Mouse (Mus musculus): ENCODE results near the gene Gng13. TPM values are rescaled to one million over a fixed set of nuclear protein-coding genes. Genes with fewer than 3 reads are reported as not detected.
A peak's percentile ranks its signal among the peaks of the same experiment; 100 is the strongest.

The Gng13 gene
- 0.54 and 0.77 TPM in 2 replicates for polyA plus RNA-seq (2016; fragmentation: Nextera tagmentation; extraction: Ambion mirVana)

DNA sequence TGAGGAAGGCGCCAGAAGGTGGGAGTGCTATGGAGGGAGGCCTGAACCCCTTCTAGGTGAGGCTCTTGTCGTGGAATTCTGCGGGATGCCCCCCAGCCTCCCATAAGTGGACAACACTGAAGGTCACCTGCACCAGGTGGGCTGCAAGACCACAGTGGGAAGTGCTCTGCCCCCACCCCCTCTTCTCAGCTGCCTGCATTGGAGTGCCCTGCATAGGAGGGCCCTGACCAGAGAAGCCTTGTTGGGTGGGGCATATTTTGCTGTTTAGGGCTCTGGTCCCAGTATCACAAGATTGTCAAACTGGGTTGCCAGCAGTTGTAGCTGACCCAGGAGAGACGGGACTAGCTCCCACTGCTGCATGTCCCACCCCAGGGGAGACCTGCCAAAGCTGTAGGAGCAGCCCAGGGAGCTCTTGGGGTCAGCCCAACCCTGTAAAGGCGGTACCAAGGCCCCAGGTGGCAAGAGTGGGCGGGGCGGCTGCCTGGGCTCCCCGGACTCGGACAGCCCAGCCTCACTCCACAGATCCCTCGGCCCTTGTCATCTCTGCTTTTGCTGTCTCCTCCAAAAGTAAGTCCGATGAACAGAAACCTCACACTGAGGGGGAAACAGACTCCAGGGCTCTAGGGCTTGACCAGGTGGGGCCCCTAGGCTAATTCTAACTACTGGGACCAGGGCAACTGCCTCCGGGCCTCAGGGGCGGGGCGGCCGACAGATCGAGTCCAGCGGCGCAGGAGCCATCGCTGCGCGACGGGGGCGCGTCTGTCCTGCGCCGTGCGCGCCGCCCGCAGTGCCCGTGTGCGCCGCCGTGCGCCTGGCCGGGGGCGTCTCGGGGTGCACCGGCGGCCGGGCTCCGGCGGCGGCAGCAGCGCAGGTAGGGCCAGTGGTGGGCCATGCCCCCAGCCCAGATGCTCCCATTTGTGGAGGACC is at the start of gene Gng13:
Gene Gng13 (plus strand): TSS at position 461 of the 927 bp plus-strand sequence.
- peak within 1 kb of the TSS; percentile 65 for H3K4me2 ChIP-seq (replicated peaks)
- no peak for ATAC-seq (ENCODE audit: low FRiP score)
- H3K36me3 ChIP-seq: peaks cover 27% of the 10 kb centered on the region
- peak within 1 kb of the TSS; percentile 64 for H3K9ac ChIP-seq
- peaks cover 44% of the 10 kb centered on the region for H3K27me3 ChIP-seq
- H3K9me3 ChIP-seq (replicated peaks): no peaks in the 10 kb centered on the region
- H3K4me3 ChIP-seq: peak within 1 kb of the TSS; percentile 39
- peaks cover 16% of the 10 kb centered on the region for H3K4me1 ChIP-seq
- H3K27ac ChIP-seq: no peak within 1 kb of the TSS
- WGBS: 2% methylated on average over 43 of the region's 45 CpGs

DNA sequence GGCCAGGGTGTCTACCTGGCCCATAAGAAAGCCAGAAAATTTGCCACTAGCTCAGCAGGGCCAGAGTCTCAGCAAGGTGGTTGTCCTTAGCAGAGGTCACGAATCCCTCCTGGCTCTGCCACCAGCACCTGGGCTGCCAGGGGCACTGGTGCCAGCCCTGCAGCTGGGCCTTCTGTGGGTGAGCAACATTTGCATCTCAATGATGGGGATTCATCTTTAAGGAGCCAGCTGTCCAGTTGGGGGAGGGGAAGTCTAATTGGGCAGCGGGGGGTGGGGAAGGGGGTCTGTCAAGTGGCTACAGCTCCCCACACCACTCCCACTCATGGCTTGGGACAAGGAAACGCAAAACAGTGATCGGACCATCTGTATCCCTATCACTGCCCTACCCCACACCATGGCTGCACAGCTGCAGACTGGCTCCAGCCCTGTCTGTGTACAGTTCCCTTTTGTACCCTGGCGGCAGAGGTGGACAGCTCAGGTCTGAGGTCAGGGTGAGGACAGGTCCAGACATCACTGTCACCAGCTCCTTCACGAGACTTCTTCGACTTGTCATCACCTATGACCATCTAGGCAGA is 48.4 kb upstream of the Gng13 start:
- Histone ChIP-seq H3K9ac (no peak overlapping the region), H3K4me3 (no peak overlapping the region), H3K4me1 (peaks cover 33% of the 10 kb centered on the region), H3K9me3 (replicated peaks) (no peaks in the 10 kb centered on the region), H3K27ac (0 out of 2 replicates have a peak overlapping the region, but pooled peaks have one; percentile 30), H3K36me3 (no peaks in the 10 kb centered on the region), H3K27me3 (no peaks in the 10 kb centered on the region), H3K4me2 (replicated peaks) (no peak overlapping the region)
- WGBS: 49% methylated on average over 7 of the region's 7 CpGs
- peak; percentile 20; the same call in 1 of the 2 replicates for ATAC-seq (ENCODE audit: low FRiP score)

DNA sequence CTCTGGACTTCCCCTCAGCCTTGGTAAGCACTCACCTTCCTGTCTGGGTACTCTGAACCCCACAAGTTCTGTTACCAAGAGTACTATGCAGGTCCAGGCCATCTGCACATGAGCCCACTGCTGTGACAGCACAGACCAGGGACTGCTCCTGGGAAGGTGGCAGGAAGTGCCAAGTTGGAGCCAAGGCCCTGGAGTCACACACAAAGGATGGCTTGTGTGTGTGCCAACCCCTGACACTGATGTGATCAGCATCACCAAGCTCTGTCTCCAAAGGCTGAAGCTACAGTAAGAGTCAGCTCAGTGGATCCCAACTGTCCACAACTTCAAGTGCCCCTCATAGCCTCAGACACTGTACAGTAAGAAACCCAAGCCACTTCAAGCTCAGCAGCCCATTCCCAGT is 44.0 kb upstream of the Gng13 start:
- Histone ChIP-seq H3K4me1 (peaks cover 16% of the 10 kb centered on the region), H3K4me2 (replicated peaks) (no peak overlapping the region), H3K27me3 (no peaks in the 10 kb centered on the region), H3K9me3 (replicated peaks) (no peaks in the 10 kb centered on the region), H3K36me3 (no peaks in the 10 kb centered on the region), H3K4me3 (no peak overlapping the region), H3K9ac (no peak overlapping the region), H3K27ac (no peak overlapping the region)
- no peak for ATAC-seq (ENCODE audit: low FRiP score)

DNA sequence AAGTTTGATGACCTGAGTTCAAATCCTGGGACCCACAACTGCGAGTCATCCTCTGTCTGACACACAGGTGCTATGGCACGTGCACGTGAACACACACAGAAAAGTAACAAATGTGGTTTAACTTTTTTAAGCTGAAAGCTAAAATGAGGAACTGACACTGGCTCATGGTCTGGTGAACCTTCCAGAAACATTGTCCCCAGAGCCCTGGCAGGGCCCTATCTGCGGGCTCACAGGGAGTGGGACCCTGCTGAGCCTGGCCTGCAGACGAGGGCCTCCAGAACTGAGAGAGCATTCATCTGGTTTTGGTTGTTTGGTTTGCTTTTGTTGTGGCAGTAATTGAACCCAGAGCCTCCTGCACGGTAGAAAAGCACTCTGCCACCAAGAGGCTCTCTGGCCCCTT is 39.0 kb upstream of the Gng13 start:
- H3K27me3 ChIP-seq: peaks cover 3% of the 10 kb centered on the region; the same call in 1 of the 2 replicates

DNA sequence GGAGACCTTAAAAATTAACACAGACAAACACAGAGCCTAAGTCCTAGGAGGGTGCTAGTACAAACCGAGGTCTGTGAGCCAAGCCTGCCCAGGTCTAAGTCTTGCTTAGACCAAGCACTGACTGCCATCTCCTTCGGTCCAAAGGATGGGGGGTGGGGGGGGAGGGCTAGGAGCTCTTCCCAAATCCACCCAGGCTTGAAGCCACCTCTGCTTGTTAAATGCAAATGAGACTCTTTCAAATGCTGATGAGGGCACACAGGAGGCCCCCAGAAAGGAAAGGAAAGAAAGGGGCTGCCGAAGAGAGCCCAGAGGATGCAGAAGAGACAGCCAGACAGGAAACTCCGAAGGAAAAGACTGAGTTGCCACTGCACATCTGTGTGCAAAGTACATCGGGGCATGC is 37.2 kb upstream of the Gng13 start:
- Histone ChIP-seq H3K4me3 (no peak overlapping the region), H3K36me3 (no peaks in the 10 kb centered on the region), H3K4me1 (peaks cover 17% of the 10 kb centered on the region), H3K9ac (no peak overlapping the region), H3K27me3 (peaks cover 3% of the 10 kb centered on the region), H3K4me2 (replicated peaks) (0 out of 2 replicates have a peak overlapping the region, but pooled peaks have one; percentile 7), H3K27ac (peak overlapping the region; percentile 55; the same call in 1 of the 2 replicates), H3K9me3 (replicated peaks) (no peaks in the 10 kb centered on the region)
- ATAC-seq (ENCODE audit: low FRiP score): peak; percentile 56; the same call in 1 of the 2 replicates
- WGBS: 5% methylated on average over 5 of the region's 5 CpGs

More for the DNA sequence above, 39.0 kb upstream of the Gng13 start:
- Histone ChIP-seq H3K9me3 (replicated peaks) (no peaks in the 10 kb centered on the region), H3K27ac (no peak overlapping the region), H3K4me3 (no peak overlapping the region), H3K4me1 (peaks cover 17% of the 10 kb centered on the region), H3K4me2 (replicated peaks) (no peak overlapping the region), H3K9ac (no peak overlapping the region), H3K36me3 (no peaks in the 10 kb centered on the region)
- no peak for ATAC-seq (ENCODE audit: low FRiP score)
- 50% methylated on average over 6 of the region's 6 CpGs for WGBS

DNA sequence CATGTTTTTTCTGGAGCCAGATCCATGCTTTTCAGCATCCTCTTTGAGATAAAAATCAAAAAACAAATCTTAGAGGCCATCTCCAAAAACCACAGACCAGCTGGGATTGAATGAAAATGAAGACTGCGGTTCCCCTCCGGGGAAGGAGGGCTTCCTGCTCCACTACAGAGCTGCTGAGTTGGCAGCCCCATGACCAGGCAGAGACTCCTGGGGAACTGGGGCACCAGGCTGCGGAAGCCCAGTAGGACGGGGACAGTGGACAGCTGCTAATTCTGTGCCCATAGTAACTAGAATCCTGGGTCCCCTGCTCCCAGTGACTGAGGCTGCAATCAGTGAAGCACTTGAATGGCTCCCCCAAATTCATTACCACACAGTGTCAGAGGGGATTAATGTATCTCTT is 35.3 kb upstream of the Gng13 start:
- Histone ChIP-seq H3K4me2 (replicated peaks) (no peak overlapping the region), H3K9me3 (replicated peaks) (no peaks in the 10 kb centered on the region), H3K9ac (no peak overlapping the region), H3K36me3 (no peaks in the 10 kb centered on the region), H3K4me3 (no peak overlapping the region), H3K4me1 (peaks cover 17% of the 10 kb centered on the region), H3K27ac (no peak overlapping the region), H3K27me3 (peaks cover 3% of the 10 kb centered on the region)
- no peak for ATAC-seq (ENCODE audit: low FRiP score)
- 73% methylated on average over 4 of the region's 4 CpGs for WGBS

DNA sequence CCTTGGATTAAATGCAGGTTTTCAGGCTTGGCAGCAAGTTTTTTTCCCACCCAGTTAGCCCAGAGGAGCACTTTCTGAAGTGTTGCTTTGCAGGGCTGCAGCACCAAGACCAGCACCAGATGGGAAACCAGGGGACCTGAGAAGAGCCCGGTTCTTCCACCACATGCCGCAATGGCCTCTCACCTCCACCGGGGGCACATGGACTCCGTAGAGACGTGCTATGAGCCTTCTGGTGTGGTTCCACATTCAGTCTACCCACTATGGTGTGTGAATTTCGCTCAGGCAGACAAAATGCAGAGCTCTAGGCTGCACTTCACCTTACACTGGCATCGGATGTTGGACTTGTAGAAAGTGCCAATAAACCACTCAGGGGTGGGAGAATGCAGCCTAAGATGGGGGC is 30.6 kb upstream of the Gng13 start:
- H3K4me3 ChIP-seq: no peak overlapping the region
- ATAC-seq (ENCODE audit: low FRiP score): no peak
- H3K27me3 ChIP-seq: no peaks in the 10 kb centered on the region; the same call in 1 of the 2 replicates
- no peaks in the 10 kb centered on the region; the same call in 1 of the 2 replicates for H3K4me1 ChIP-seq
- 44% methylated on average over 7 of the region's 7 CpGs for WGBS
- H3K27ac ChIP-seq: no peak overlapping the region
- no peaks in the 10 kb centered on the region for H3K9me3 ChIP-seq (replicated peaks)
- H3K9ac ChIP-seq: no peak overlapping the region
- H3K4me2 ChIP-seq (replicated peaks): no peak overlapping the region
- no peaks in the 10 kb centered on the region for H3K36me3 ChIP-seq

DNA sequence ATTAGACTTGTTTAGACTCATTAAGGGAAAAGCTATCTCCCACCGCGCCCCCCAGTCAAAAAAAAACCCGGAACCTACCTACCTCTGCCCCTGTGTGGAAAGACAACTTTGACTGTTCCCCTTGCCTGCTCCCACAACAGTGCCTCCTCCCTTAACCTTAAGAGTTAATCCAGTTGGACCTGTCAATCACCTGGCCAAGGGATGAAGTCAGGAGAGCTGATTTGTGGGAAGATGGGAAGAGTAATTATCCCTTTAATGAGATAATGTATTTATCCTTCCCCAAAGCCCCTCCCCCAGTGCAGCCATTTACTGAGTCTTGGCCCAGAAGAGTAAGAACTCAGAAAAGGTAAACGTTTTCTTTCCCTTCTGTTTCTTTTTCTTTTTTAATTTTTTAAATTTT is 28.0 kb upstream of the Gng13 start:
- H3K9me3 ChIP-seq (replicated peaks): no peaks in the 10 kb centered on the region
- H3K9ac ChIP-seq: no peak overlapping the region
- no peak overlapping the region for H3K4me2 ChIP-seq (replicated peaks)
- H3K4me1 ChIP-seq: no peaks in the 10 kb centered on the region; the same call in 1 of the 2 replicates
- H3K4me3 ChIP-seq: no peak overlapping the region
- no peaks in the 10 kb centered on the region for H3K36me3 ChIP-seq
- H3K27ac ChIP-seq: no peak overlapping the region
- ATAC-seq (ENCODE audit: low FRiP score): no peak
- H3K27me3 ChIP-seq: no peaks in the 10 kb centered on the region; the same call in 1 of the 2 replicates
- 76% methylated on average over 4 of the region's 4 CpGs for WGBS

DNA sequence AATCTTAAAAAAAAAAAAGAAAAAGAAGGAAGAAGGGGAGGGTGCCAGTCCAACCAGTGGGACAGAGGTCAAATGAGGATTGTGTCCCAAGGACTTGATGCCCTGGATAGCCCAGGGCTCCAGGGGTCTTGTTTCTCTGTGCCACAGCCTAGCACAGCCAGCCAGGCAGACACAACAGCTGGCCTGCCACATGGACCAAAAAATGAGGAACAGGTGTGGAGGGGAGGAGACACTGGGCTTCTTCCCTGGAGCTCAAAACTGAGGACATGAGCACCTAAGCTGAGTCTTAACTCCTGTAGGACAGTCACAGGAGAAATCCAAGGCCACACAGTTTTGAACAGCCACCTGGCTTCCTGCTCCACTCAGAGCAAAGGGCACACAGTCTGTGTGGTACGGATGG is 20.7 kb upstream of the Gng13 start:
- Histone ChIP-seq H3K27me3 (peaks cover 4% of the 10 kb centered on the region; the same call in 1 of the 2 replicates), H3K27ac (no peak overlapping the region), H3K4me3 (no peak overlapping the region), H3K9ac (no peak overlapping the region), H3K4me2 (replicated peaks) (no peak overlapping the region), H3K36me3 (no peaks in the 10 kb centered on the region), H3K4me1 (no peaks in the 10 kb centered on the region), H3K9me3 (replicated peaks) (no peaks in the 10 kb centered on the region)
- WGBS: 53% methylated on average over 1 of the region's 1 CpGs
- no peak for ATAC-seq (ENCODE audit: low FRiP score)

DNA sequence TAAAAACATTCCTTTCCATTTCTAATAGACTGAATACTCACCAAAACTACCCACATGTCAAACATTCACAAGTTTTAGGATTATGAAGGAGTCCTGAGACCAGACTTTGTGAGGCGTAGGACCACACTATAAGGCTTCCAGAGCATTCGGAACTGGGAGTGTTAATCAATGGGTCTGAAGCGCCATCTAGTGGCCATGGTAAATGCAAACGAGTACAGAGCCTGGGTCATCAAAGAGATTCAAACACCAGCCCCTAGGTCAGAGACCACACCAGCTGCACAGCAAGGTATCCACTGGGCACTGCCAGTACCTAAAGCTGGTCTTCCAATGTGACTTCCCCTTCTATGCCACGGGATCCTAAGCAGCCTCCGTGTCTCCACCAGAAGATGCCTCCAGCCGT is 18.5 kb upstream of the Gng13 start:
- H3K27ac ChIP-seq: no peak overlapping the region
- H3K4me1 ChIP-seq: no peaks in the 10 kb centered on the region
- H3K36me3 ChIP-seq: no peaks in the 10 kb centered on the region
- peaks cover 4% of the 10 kb centered on the region; the same call in 1 of the 2 replicates for H3K27me3 ChIP-seq
- 16% methylated on average over 7 of the region's 7 CpGs for WGBS
- H3K9me3 ChIP-seq (replicated peaks): no peaks in the 10 kb centered on the region
- no peak overlapping the region for H3K4me2 ChIP-seq (replicated peaks)
- ATAC-seq (ENCODE audit: low FRiP score): no peak
- no peak overlapping the region for H3K4me3 ChIP-seq
- no peak overlapping the region for H3K9ac ChIP-seq

DNA sequence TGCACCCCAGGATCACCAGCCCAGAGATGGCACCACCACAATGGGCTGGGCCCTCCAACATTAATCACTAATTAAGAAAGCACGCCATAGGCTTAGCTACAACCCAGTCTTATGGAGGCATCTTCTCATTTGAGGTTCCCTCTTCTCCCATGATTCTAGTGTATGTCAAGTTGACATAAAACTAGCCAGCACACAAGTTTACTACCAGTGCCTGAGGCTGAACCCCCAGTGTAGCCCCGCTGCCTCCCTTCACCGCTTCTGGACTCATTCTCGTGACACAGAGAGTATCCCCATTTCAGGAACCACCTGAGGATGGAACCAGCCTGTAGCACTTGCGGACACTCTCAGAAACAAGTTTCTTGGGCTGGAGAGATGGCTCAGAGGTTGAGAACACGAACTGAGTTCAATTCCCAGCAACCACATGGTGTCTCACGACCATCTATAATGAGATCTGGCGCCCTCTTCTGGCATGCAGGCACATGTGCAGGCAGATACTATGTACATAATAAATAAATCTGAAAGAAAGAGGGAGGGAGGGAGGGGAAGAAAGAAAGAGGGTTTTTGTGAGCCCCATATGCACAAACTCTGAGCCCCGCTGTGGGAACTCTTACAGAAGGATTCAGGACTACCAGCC is 16.0 kb upstream of the Gng13 start:
- no peak overlapping the region for H3K27ac ChIP-seq
- no peaks in the 10 kb centered on the region for H3K4me1 ChIP-seq
- H3K4me2 ChIP-seq (replicated peaks): no peak overlapping the region
- no peaks in the 10 kb centered on the region for H3K9me3 ChIP-seq (replicated peaks)
- H3K4me3 ChIP-seq: no peak overlapping the region
- no peak for ATAC-seq (ENCODE audit: low FRiP score)
- H3K27me3 ChIP-seq: peaks cover 4% of the 10 kb centered on the region; the same call in 1 of the 2 replicates
- no peak overlapping the region for H3K9ac ChIP-seq
- WGBS: 61% methylated on average over 9 of the region's 9 CpGs
- H3K36me3 ChIP-seq: no peaks in the 10 kb centered on the region

DNA sequence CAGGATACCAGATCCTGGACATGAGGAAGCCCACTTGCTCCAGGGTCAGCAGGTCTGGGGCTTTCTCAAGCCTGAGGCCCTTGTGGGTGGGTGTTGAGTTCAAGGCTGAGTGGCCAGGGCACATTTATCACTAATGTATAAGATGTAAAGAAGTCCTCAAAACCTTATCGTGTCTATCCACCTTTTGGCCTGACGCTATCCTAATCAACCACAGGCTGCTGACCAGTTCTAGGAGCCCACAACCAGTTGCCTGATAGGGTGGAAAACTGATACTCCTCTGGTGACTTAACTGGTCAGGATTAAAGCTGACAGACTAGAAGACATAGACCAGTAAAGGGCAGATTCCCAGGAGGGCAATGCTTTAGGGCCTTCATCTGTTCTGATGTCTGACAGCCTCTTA is 7.0 kb upstream of the Gng13 start:
- Histone ChIP-seq H3K27ac (no peak overlapping the region), H3K4me1 (no peaks in the 10 kb centered on the region), H3K9me3 (replicated peaks) (0 out of 2 replicates have a peak, but pooled peaks cover 3% of the 10 kb centered on the region), H3K4me3 (no peak overlapping the region), H3K9ac (no peak overlapping the region), H3K27me3 (peaks cover 5% of the 10 kb centered on the region; the same call in 1 of the 2 replicates), H3K4me2 (replicated peaks) (no peak overlapping the region), H3K36me3 (no peaks in the 10 kb centered on the region)
- no peak for ATAC-seq (ENCODE audit: low FRiP score)
- 93% methylated on average over 2 of the region's 2 CpGs for WGBS
